Mouse (Mus musculus) lung, postnatal 10 days (tissue): ENCODE measurements around the gene Srm.

ENCODE experiments used
- DNase-seq: peaks from one replicate; pipeline ENCODE4 v3.0.0; 2021

Srm gene

DNA sequence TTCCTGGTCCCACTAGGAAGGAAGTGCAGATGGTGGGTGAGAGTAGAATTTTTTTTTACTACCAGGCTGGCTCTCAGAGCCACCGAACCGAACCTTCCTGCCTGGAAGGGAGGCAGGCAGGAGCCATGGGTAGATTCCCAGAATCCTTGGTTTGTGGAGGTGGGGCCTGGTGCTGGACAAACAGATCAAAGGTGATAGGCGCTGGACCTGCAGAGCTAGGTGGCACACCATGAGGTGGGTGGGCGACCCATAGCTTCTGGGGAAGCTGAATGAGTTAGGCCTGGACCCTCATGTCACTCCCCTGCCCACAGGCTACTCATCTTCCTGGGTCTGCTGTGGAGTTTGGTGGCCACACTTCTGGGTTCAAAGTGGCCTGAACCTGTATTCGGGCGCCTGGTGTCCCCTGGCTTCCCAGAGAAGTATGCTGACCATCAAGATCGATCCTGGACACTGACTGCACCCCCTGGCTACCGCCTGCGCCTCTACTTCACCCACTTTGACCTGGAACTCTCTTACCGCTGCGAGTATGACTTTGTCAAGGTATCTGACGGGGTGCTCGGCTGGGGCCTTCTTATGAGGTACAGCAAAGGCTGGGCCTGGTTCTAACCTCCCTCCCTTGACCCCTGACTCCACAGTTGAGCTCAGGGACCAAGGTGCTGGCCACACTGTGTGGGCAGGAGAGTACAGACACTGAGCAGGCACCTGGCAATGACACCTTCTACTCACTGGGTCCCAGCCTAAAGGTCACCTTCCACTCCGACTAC, 11.2 kb downstream of the Srm start, which contains the start of gene Masp2:
Gene Masp2, plus strand, starts transcription at position 198 of the 764 bp plus-strand sequence.
- no peak for DNase-seq

DNA sequence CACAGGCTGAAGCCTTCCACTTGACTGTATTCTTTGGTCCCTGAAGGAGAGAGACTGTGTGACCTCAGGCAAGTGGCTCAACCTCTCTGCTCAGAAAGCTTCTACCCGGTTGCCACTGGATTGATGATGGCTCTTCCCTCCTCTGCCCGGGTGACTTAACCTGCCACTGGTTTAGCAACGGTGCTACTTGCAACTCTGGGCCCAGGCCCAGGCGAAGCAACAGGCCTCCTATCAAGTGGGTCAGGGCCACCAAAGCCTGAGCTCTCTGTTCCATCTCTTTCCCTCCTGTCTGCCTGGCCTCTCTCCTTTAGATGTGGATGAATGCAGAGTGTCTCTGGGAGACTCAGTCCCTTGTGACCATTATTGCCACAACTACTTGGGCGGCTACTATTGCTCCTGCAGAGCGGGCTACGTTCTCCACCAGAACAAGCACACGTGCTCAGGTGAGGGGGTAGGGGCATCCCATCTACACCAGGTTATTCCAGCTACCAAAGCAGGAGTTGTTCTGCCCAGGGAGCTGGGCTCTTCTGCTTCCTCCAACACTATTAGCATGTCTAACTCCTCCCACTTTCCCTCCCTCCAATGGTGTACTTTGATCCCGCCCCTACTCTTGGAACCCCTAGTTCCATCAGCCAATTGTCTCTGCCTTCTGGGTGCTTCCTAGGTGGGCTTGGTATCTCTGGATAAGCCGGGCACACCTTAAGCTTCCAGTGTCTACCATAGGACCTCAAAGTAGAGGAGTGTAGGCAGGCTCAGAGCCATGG, 12.3 kb downstream of the Srm start:
- no peak for DNase-seq

DNA sequence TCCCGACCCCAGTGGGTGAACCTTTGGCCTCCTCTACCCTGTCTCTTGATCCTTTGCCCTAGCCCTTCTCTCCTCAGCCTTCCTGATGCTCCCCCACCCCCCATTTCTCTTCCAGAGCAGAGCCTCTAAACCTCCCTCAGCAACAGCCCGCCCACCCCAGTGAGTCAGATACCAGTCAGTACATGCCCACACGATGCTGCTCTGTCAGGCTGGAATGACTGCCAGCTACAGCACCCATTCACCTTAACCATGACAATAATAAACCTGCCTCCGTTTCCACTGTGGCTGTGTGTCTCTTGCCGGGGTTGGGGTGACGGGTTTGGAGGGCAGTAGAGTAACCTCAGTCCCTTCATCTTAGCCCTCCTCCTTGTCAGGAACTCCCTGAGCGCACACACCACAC, 12.8 kb downstream of the Srm start:
- no peak for DNase-seq

DNA sequence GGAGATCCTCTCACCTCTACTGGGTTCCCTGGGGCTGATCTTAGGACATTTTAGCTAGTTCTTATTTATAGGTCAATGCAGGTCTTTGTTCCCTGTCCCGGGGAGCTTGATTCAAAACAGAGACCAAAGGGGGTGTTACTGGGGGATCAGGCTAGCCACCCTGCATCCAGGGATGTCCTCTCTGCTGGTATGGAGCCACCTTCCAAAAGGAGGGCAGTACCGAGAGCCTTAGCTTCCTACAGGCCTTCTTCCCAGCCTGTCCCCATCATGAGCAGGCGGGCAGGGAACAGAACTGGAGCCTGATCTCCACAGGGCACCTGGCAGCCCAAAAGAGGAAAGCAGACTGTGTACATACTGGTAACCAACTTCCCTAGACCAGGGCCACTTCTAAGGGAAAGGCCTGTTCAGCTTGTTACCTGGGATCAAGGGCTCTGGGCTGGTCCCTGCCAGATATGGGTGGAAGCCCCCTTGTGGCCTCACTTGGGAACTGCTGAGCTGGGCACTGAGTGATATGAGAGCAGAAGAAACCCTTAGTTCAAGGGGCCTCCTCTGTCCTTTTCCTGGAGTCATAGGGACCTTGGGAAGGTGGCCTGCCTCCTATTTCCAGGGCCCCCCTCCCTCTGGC, 13.3 kb downstream of the Srm start:
- DNase-seq = peak; percentile 81

DNA sequence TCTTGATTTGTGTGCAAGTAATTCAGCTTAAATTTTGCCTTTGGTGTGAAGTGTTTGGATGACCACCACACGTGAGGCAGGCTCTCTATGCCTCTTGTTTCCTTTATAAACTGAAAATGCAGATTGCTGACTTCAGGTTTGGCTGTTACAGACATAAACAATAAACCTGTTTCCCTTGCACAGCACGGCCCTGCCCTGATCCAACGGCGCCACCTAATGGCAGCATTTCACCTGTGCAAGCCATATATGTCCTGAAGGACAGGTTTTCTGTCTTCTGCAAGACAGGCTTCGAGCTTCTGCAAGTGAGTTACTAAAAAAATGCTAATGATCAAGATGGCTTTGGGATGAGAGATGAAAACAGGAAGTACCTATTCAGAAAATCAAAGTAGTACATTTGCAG, 16.5 kb downstream of the Srm start:
- DNase-seq = peak; percentile 87

DNA sequence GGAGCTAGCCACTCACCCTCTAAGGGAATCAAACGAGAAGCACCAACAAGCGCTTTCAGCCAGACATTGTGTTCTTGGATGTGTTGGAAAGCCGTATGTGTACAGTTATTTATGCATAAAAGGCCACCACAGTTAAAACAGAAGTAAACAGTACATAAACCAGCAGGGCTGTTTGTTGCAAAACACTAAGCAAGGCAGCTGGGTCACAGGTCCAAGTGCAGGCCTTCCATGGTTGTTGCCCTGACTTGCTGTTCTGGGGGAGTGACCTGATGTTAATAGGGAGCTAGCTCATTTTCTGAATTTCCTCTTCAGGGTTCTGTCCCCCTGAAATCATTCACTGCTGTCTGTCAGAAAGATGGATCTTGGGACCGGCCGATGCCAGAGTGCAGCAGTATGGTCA, 18.5 kb downstream of the Srm start:
- no peak for DNase-seq

DNA sequence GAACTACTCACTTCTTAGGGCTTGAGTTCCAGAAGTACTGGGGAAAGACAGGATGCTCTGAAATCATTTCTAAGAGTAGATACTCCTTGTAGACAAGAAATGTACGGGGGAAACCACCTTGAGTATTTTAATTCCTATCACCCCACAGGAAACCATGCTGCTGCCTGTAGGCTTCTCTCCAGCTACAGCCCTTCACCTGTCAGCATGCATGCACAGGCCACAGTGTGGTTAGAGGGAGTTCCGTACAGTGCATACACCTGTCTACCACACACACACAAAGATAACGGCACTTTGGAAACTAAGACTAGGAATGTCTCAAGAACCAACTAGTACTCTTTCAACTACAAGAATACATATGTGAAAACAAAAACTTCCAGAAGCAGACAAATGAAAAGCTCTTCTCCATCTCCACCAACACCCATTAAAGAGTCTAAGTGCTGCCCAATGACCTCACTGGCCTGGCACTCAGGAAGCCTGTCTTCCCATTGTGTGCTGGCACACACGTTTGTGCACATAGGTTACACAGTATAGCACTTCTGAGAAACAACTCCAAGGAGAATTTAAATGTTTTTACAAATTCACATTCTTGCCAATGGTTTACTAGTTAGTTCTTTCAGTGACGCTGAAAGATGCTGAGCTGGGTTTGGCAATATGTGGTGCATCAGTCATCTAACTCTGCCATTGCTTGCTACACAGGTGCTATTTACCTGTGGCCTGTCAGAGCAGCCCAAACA, 19.5 kb downstream of the Srm start:
- DNase-seq = no peak

DNA sequence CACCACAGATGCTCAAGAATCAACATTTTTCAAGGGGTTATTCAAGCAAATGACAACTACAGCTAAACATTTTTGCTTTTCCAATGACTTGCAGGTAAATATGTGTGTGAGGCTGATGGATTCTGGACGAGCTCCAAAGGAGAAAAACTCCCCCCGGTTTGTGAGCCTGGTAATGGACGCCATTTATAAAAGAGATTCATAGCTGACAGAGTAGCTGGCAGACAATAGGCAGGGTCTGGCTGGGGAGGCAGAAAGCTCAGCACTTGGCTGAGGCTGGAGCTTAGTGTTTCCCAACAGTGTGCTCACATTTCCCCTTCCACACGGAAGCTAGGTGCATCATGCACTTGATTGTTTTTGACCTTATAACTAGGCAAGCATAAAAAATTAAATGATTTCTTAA, 21.3 kb downstream of the Srm start:
- DNase-seq = no peak

DNA sequence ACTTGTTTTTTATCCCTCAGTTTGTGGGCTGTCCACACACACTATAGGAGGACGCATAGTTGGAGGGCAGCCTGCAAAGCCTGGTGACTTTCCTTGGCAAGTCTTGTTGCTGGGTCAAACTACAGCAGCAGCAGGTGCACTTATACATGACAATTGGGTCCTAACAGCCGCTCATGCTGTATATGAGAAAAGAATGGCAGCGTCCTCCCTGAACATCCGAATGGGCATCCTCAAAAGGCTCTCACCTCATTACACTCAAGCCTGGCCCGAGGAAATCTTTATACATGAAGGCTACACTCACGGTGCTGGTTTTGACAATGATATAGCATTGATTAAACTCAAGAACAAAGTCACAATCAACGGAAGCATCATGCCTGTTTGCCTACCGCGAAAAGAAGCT, 22.4 kb downstream of the Srm start:
- DNase-seq = no peak

DNA sequence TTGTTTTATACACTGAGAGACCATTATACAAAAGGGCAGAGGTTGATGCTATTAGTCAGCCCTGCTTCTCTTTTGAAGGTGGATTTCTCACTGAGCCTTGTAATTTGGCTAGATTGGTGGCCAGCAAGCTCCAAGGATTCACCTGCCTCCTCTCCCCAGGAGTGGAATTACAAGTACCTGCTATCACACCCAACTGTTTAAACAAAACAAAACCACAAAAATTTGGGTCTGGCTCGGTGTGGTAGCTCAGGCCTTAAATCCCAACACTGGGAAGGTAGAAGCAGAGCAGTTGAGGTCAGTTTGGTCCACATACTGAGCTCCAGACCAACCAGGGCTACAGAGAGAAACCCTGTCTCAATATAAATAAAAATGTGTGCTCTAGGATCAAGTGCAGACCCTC, 28.5 kb downstream of the Srm start:
- DNase-seq = no peak

DNA sequence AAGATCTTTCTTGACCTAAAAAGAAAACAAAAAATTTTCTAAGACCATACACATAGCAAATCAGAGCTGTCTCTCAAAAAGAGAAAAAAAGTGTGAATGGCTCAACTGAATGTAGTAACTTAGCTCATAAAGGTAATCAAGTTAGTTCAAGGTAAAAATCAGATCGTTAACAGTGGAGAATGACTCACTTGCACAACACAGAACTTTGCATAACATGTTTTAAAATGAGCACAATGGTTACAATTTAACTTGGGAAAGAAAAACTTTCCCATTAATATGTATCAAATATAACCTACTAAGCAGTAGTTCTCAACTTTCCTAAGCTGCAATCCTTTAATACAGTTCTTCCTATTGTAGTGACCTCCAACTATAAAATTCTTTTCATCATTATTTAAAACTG, 29.4 kb downstream of the Srm start:
- no peak for DNase-seq

DNA sequence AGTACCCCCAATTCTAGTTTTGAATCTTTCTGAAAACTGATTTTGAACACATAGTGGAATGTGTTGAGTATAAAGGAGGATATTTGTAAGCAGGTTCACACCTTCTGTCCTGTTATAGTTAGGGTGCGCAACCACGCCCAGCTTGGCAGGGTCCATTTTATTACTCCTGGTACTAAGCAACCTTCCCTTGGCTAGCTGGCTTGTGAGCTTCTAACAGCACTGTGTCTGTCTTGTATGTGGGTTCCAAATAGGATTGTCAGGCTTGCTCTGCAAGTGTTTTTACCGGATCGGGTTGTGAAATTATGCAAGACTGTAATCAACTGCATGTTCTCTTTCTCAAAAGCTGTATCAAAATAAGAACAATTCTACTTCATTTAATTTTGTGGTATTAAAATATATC, 31.2 kb downstream of the Srm start:
- no peak for DNase-seq

DNA sequence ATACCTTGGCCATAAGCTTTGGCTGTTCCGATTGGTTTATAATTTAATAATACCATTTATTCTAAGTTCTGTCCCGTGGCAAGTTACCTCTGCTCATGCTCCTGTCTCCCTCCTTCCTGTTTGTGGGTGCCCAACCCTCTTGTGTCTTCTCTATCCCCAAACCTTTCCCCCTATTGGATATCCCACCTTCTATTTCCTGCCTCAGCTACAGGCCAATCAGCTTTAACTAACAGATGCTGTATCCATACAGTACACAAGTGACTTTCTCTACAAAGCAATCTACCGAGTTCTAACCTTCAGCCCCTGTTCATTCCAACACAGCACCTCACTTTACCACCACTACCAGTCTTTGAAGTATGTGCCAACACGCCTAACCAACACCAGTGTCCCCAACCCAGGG, 32.3 kb downstream of the Srm start:
- DNase-seq = no peak

DNA sequence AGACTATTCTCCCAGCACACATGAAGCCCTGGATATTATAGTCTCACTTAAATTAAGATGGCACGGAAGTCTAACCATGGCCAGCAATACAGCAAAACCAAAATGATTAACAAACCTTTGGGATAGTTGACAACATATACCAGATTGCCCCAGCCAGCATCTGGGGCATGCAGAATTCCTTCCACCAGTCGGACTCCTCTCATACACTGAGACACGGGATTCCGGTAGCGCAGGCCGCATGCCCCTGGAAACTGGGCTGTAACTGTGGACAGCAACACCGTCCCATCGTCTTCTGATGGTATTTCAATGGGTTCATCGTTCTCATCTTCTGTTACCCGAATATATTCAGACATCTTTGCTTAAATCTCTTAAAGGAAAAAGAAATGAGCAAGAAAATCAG, 33.7 kb downstream of the Srm start:
- no peak for DNase-seq

DNA sequence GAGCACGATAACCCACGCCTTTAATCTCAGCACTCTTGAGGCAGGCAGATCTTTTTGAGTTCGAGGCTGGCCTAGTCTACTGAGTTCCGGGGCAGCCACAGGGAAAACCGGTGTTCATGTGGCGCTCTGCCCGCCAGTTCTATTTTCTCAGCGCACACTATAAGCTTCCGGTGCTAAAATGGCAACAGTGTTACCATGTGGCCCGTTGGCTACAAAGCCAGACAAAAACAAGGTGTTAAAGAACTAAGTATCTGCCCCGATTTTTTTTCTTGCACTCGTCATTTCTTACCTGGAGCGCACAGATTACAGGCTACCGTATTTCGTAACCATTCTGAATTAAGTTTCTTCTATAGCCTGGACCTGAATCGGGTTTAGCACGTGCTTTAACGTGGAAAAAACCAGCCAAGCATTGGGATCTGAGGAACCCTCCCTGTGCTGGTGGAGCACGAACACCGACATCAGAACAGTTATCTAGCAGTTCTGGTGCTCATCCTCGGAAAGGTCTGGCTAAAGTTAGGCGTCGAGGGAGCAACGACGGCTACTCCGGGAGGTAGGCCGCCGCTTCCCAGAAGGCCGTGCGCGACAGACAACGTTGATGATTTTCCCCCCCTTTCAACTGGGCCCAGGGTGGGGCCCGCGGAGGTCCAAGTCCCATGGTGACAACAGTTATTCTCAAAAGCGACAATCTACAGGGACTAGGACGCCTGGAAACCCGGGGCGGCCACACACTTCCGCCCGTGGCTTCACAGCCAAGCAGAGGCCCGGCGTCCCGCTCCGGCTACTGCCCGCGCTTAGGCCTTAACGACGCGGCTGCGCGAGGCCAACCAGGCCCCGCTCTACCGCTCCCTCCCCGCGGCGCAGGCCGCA, 34.7 kb downstream of the Srm start:
- peak; percentile 63 for DNase-seq

DNA sequence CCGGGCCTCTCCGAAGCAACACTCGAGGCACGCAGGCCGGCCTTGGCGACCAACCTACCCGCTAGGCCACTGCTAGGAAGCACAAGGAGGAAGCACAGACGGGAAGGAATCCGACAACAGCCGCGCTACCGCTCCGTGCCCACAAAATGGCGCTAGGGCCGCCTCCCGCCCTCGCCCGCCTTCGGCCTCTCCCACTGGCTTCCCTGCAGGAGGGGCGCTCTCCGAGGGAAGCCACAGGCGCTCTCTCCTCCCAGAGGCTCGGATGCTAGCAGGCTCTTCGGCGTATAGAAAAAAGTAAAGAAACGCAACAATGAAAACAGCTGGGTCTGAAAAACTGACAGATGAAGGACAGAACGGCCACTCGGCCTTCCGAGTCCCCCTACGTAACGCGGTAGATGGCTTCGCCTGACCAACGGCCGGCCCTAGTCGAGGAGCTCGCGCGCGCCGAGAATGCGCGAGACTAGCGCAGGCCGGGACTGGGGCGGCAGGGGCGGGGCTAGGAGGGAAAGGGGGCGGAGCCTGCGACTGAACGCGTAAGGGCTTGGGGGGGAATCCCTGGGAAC, 35.4 kb downstream of the Srm start, which contains the start of gene Tardbp:
Gene Tardbp, minus strand, starts transcription at position 397 of the 563 bp plus-strand sequence.
- DNase-seq = peak; percentile 98

DNA sequence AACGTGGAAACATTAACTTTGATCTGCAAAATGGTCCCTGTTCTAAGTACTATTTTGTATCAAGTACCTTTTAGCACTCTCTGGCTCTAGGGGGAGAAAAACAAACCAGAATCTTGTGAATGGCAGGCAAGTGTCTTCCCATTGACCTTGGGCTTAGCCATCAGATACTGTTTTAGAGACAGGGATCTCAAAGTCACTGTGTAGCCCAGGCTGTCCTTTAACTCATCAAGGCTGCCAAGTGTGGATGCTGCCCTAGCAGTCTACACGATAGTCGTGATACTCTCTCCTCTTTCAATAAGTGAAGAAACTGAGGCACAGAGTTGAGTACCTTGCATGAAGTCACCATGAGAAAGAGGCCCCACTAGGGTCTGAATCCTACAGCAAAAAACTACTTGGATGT, 35.9 kb downstream of the Srm start:
- DNase-seq = no peak

DNA sequence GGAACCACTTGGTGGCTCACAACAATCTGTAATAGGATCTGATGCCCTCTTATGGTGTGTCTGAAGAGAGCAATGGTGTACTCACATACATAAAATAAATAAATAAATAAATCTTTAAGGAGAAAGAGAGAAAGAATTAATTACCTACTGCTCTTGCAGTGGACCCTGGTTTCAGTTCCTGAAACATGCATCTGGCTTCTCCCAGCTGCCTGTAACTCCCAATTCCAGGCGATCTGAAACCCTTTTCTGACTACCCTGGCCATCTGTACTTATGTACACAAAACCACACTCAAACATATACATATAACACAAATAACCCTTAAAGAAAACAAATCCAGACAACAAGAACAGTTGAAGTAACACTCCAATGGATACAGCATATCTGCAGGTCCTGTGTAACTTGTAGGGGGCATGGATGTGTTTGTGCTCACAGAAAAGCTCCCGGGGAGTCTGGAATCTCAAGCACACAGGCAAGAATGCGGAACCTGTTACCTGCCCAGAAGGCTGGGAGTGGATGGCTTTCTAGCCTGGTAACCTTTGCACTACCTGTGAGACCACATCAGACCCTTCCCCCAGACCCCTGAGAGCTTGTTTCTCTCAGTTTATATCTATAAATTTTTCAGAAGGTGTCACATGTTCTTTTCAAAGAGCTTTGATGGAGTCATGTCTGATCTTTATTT, 40.9 kb downstream of the Srm start:
- peak; percentile 38 for DNase-seq

DNA sequence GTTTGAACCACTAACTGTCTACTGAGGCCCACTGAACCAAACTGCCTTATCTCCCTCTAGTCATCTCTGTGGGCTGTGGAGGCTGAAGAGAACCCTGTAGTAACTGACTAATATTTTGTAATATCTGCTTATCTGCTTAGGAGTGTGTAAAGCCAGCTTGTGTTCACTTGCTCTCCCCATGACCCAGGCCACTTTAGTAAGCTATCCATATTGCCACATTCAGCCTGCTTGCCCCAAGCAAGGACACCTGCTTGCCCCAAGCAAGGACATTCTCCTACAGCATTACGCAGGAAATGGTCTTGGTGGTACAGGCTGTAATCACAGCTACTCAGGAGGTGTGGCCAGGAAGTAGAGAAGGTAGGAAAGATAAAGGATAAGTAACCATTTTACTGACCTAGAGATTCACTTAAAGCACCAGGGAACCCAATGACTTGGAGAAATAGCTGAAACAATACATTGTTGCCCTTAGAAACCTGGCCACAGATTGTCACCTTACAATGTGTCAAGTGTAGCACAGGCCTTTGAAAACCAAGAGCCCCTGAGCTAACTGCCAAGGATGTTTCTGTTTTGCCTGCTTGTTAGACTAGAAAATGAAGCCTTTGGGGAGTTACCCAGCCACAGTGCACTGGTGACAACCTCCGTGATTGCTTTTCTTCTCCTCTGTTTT, 42.2 kb downstream of the Srm start:
- DNase-seq = no peak

DNA sequence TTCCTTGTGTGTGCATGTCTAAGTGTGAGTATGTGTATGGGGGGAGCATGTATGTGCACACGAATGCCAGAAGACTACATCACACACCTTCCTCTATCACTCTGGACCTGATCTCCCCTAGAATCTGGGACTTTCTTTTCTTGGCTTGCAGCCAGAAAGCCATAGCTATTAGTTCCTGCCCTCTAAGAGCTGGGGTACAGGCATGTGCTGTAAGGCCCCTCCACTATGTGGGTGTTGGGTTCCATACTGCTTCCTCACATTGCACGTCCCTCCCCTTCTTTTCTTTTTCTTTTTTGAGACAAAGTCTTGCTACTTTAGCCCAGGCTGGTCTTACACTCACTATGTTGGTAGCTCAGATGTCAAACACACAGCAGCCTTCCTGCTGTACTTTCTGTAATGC, 44.0 kb downstream of the Srm start:
- no peak for DNase-seq

DNA sequence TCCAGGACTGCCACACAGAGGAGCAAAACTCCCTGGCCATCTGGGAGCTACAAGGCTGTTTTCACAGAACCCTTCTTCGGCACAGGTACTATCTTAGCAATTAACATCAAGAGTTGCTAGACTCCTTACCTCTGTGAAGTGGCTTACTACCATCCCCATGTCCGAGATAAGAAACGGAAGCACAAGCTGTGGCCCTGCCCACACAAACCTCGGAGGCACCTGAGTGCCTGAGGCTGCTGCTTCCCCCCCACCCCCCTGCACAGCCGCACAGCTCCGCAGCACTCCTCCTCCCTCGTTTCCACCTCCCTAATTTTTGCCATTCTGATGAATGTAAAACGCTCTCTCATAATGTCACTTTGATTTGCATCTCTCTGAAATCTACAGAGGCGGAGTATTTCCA, 47.0 kb downstream of the Srm start:
- DNase-seq = no peak
